Mouse (Mus musculus) E14TG2a.4 (cell line): ENCODE results near the gene Tmem86a.

Source experiments
- CTCF ChIP-seq: conservative IDR thresholded peaks from 2 replicates; pipeline ENCODE4 v1.5.1; 2014; ENCODE audit warnings: low read length
- NANOG ChIP-seq: IDR thresholded peaks from 2 replicates; pipeline ENCODE4 v1.6.1; 2014; ENCODE audit warnings: borderline replicate concordance, low read length, mixed read lengths

- TF ChIP-seq CTCF (no peak), NANOG (no peak)
These were observed 30.8 kb upstream of the Tmem86a start for GRCm38 (mm10) chr7:47019641-47020040.
